Mouse (Mus musculus) MEL (cell line): ENCODE measurements around the gene Tmem8b.

Source experiments
- CTCF ChIP-seq, 3 experiments: IDR thresholded peaks in 2 of 3; conservative IDR thresholded peaks in 1 of 3; 2 replicates each; pipeline ENCODE4 v1.5.1; 2011 to 2012; ENCODE audit warnings: low read length in 3 of 3, low read depth in 2 of 3, mild to moderate bottlenecking in 2 of 3, improper control_type of control experiment in 1 of 3, inconsistent platforms in 1 of 3, mixed read lengths in 1 of 3, moderate library complexity in 1 of 3; ENCODE audit not compliant: control insufficient read depth in 1 of 3, insufficient read depth in 1 of 3, poor library complexity in 1 of 3, severe bottlenecking in 1 of 3
- ELF1 ChIP-seq: IDR thresholded peaks from 2 replicates; pipeline ENCODE4 v1.6.1; 2014; ENCODE audit warnings: low read depth, mild to moderate bottlenecking, inconsistent platforms, low read length, improper control_type of control experiment, moderate library complexity
- EP300 ChIP-seq, 2 experiments: IDR thresholded peaks; 2 replicates each; pipeline ENCODE4 v1.6.1; 2011; ENCODE audit warnings: improper control_type of control experiment in 2 of 2, low read length in 2 of 2, low read depth in 1 of 2, mild to moderate bottlenecking in 1 of 2
- GABPA ChIP-seq: IDR thresholded peaks from 2 replicates; pipeline ENCODE4 v1.6.1; 2012; ENCODE audit warnings: low read depth, mild to moderate bottlenecking, inconsistent platforms, low read length, improper control_type of control experiment, moderate library complexity
- GATA1 ChIP-seq: IDR thresholded peaks from 2 replicates; pipeline ENCODE4 v1.6.1; 2011; ENCODE audit warnings: low read depth, low read length, improper control_type of control experiment
- HCFC1 ChIP-seq: IDR thresholded peaks from 2 replicates; pipeline ENCODE4 v1.6.1; 2012; ENCODE audit warnings: low read depth, mild to moderate bottlenecking, inconsistent platforms, low read length, improper control_type of control experiment, moderate library complexity
- MAFK ChIP-seq: IDR thresholded peaks from 2 replicates; pipeline ENCODE4 v1.6.1; 2011; ENCODE audit warnings: low read depth, mild to moderate bottlenecking, low read length, improper control_type of control experiment, borderline replicate concordance
- MAX ChIP-seq: IDR thresholded peaks from 2 replicates; pipeline ENCODE4 v1.6.1; 2011; ENCODE audit warnings: low read length, improper control_type of control experiment
- POLR2A ChIP-seq, 2 experiments: IDR thresholded peaks; 2 replicates each; pipeline ENCODE4 v1.6.1; 2011 to 2012; ENCODE audit warnings: low read length in 2 of 2, mild to moderate bottlenecking in 2 of 2, control low read depth in 1 of 2, improper control_type of control experiment in 1 of 2, low read depth in 1 of 2, moderate library complexity in 1 of 2; ENCODE audit not compliant: control insufficient read depth in 1 of 2, insufficient read depth in 1 of 2, poor library complexity in 1 of 2
- POLR2AphosphoS2 ChIP-seq: IDR thresholded peaks from 2 replicates; pipeline ENCODE4 v1.6.1; 2011; ENCODE audit warnings: low read length, improper control_type of control experiment
- USF1 ChIP-seq: IDR thresholded peaks from 2 replicates; pipeline ENCODE4 v1.6.1; 2014; ENCODE audit warnings: low read depth, mild to moderate bottlenecking, inconsistent platforms, low read length, improper control_type of control experiment, moderate library complexity
- ZNF384 ChIP-seq: IDR thresholded peaks from 2 replicates; pipeline ENCODE4 v1.6.1; 2012; ENCODE audit warnings: low read depth, mild to moderate bottlenecking, inconsistent platforms, low read length, improper control_type of control experiment

DNA sequence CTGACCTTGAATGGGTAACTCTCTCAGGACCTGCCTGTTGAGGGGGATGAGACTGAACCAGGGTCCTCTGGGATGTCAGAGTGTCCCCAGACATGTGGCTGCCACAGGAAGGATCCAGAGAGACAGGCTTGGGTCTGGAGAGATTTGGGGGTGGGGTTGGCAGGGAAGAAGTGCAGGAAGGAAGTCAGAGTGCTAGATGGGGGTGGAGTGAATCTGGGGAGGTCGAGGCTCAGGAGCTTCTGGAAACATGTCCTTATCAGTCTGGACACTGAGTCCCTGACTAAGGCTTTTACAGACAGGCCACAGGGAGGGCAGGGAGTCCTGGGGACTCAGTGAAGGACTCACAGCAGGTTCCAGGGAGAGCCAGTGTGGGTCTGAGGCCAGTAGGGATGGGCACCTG is 63.4 kb downstream of the Tmem8b start:
- TF ChIP-seq CTCF (IDR thresholded peaks at IDR 0.05 in 2 of 3, conservative IDR thresholded peaks at IDR 0.05 in 1 of 3; ENCODE audit: control insufficient read depth in 1 of 3, insufficient read depth in 1 of 3, low read depth in 2 of 3, low read length in 3 of 3, poor library complexity in 1 of 3, severe bottlenecking in 1 of 3) (no peak), GATA1 (no peak), ZNF384 (no peak), ELF1 (no peak), EP300 (IDR thresholded peaks at IDR 0.05; ENCODE audit: low read depth in 1 of 2, low read length in 2 of 2) (no peak), POLR2A (IDR thresholded peaks at IDR 0.05; ENCODE audit: control insufficient read depth in 1 of 2, insufficient read depth in 1 of 2, low read depth in 1 of 2, low read length in 2 of 2, poor library complexity in 1 of 2) (no peak), MAFK (no peak), GABPA (no peak), HCFC1 (no peak), POLR2AphosphoS2 (no peak), MAX (no peak), USF1 (no peak)
